Mouse (Mus musculus) ovary, postnatal 14 days (tissue): ENCODE measurements around the gene Ltb4r1.

Experiments
- DNase-seq: peaks from one replicate; pipeline ENCODE4 v3.0.0; 2022; ENCODE audit warnings: low spot score

Gene Ltb4r1

GRCm38 (mm10) chr14:55785195-55785594, 19.4 kb downstream of the Ltb4r1 start:
- no peak for DNase-seq

- DNase-seq = no peak
Observed at GRCm38 (mm10) chr14:55787731-55788130, 22.0 kb downstream of the Ltb4r1 start.

- no peak for DNase-seq
Observed at GRCm38 (mm10) chr14:55788256-55789050, 22.7 kb downstream of the Ltb4r1 start, which contains the start of gene Ripk3. Ripk3 (minus strand) TSS chr14:55788865.

GRCm38 (mm10) chr14:55793461-55793860, 27.7 kb downstream of the Ltb4r1 start:
- DNase-seq = no peak

- no peak for DNase-seq
Observed at GRCm38 (mm10) chr14:55793946-55794345, 28.2 kb downstream of the Ltb4r1 start.

- DNase-seq = no peak
Observed at GRCm38 (mm10) chr14:55795380-55796163, 29.8 kb downstream of the Ltb4r1 start.

GRCm38 (mm10) chr14:55814885-55815284, 49.1 kb downstream of the Ltb4r1 start:
- DNase-seq = no peak

- no peak for DNase-seq
Observed at GRCm38 (mm10) chr14:55815310-55815751, 49.6 kb downstream of the Ltb4r1 start.
